Mouse (Mus musculus) embryonic fibroblast, embryonic 13.5 days (primary cell): ENCODE results near the gene Flnc.

ENCODE experiments used
- CTCF ChIP-seq: IDR thresholded peaks from 2 replicates; pipeline ENCODE4 v1.5.1; 2011; ENCODE audit warnings: mild to moderate bottlenecking, control low read depth, low read length, moderate library complexity, borderline replicate concordance; ENCODE audit not compliant: insufficient read depth
- POLR2A ChIP-seq: IDR thresholded peaks from 2 replicates; pipeline ENCODE4 v1.6.1; 2011; ENCODE audit warnings: low read depth, mild to moderate bottlenecking, control low read depth, low read length, moderate library complexity

DNA sequence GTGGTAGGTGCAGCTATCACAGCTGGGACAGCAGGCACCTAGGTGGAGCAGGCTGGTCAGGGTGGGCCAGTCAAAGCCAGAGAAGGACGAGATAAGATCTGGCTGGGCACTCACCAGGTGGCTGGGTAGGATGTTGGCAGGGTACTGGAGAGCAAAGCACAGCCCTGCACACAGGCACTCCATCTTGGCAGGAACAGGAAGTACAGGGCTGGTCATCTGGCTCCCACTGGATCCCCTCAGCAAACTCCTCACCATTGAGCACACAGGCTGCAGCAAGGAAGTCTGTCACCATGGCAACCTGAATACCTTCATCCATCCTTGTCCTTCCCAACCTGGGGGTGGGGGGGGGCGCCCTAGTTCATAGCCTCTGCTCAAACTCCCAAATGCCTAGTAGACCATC lies 64.7 kb downstream of the Flnc start:
- TF ChIP-seq CTCF (no peak), POLR2A (no peak)
